Mouse (Mus musculus) cortical plate, adult 2 months (tissue): Measurements from ENCODE around the gene Insl3. TPM values are rescaled to one million over a fixed set of nuclear protein-coding genes. Genes with fewer than 3 reads are reported as not detected.
A peak's percentile ranks its signal among the peaks of the same experiment; 100 is the strongest.

Experiments used
- H3K27ac ChIP-seq: fragments of 200-500 bp; 2 replicates; pipeline ENCODE4 v1.5.1; 2012; ENCODE audit warnings: low read length, control low read depth, inconsistent platforms; ENCODE audit not compliant: insufficient read depth
- H3K4me1 ChIP-seq: fragments of 200-500 bp; 2 replicates; pipeline ENCODE4 v1.6.1; 2011; ENCODE audit warnings: low read length; ENCODE audit not compliant: control insufficient read depth, insufficient read depth
- H3K4me3 ChIP-seq: fragments of 200-500 bp; 2 replicates; pipeline ENCODE4 v1.5.1; 2011; ENCODE audit warnings: mild to moderate bottlenecking, low read length, control low read depth; ENCODE audit not compliant: insufficient read depth
- CTCF ChIP-seq: fragments of 200-500 bp; IDR thresholded peaks from 2 replicates; pipeline ENCODE4 v1.5.1; 2011; ENCODE audit warnings: mild to moderate bottlenecking, control low read depth, low read length; ENCODE audit not compliant: insufficient read depth; ENCODE audit errors: extremely low read depth
- POLR2A ChIP-seq: fragments of 200-500 bp; IDR thresholded peaks from 2 replicates; pipeline ENCODE4 v1.6.1; 2011; ENCODE audit warnings: mild to moderate bottlenecking, low read length, control low read depth; ENCODE audit not compliant: insufficient read depth; ENCODE audit errors: extremely low read depth
- polyA plus RNA-seq: library from polyadenylated mRNA; depleted of rRNA; stranded (reverse); fragments of >200 nt; gene quantifications from 2 replicates; pipeline ENCODE4 v1.2.3, GENCODE M21; 2012

The Insl3 gene
- polyA plus RNA-seq, 1 experiment: 1.6 TPM

GRCm38 (mm10) chr8:71676020-71676741 is 12.8 kb upstream of the Insl3 start, which contains the start of gene Jak3:
Jak3 (plus strand) TSS chr8:71676296.
- TF ChIP-seq POLR2A: peak; percentile 39; the same call in 1 of the 2 replicates
- TF ChIP-seq CTCF: no peak

DNA sequence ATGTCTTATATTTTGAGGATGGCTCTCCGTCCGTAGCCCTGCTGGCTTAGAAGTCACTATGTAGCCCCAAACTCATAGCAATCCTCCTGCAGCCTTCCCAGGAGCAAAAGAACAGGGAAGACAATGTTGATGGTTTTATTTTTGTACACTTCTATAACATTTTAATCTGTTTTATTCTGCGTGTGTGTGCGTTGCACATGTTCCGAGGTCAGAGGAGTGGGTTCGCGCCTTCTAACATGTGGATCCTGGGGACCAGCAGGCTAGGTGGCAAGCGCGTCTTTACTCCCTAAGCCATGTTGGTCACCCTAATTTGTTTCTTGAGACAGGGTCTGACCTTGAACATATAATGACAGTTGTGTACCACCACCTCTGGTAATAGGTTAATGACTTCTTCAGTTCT is 12.2 kb upstream of the Insl3 start:
- Histone ChIP-seq H3K4me3 (peak overlapping the region; percentile 67; the same call in 1 of the 2 replicates), H3K27ac (no peak overlapping the region), H3K4me1 (peaks cover 4% of the 10 kb centered on the region; the same call in 1 of the 2 replicates)
- TF ChIP-seq CTCF (no peak), POLR2A (no peak)

More at GRCm38 (mm10) chr8:71676020-71676741, 12.8 kb upstream of the Insl3 start, which contains the start of gene Jak3:
- peak within 1 kb of the TSS; percentile 67 for H3K4me3 ChIP-seq
- H3K4me1 ChIP-seq: peaks cover 4% of the 10 kb centered on the region; the same call in 1 of the 2 replicates
- peak within 1 kb of the TSS; percentile 60; the same call in 1 of the 2 replicates for H3K27ac ChIP-seq

GRCm38 (mm10) chr8:71677555-71677954 is 11.5 kb upstream of the Insl3 start:
- Histone ChIP-seq H3K4me1 (0 out of 2 replicates have a peak, but pooled peaks cover 4% of the 10 kb centered on the region), H3K4me3 (no peak overlapping the region), H3K27ac (no peak overlapping the region)
- no peak for TF ChIP-seq POLR2A
- no peak for TF ChIP-seq CTCF

DNA sequence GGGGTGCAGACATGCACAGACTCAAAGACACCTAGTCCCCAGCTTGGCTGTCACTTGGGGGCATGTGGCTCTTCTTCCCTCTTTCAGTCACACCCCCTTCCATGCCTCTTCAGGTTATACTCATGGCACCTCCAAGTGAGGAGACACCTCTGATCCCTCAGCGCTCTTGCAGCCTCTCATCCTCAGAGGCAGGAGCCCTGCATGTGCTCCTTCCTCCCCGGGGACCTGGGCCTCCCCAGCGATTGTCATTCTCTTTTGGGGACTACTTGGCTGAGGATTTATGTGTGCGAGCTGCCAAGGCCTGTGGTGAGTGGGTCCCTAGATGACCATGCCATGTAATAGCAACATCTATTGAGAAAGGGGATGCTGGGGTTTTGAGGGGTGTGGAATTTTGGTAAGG is 10.8 kb upstream of the Insl3 start:
- TF ChIP-seq CTCF (no peak), POLR2A (no peak)
- Histone ChIP-seq H3K27ac (no peak overlapping the region), H3K4me3 (no peak overlapping the region), H3K4me1 (0 out of 2 replicates have a peak, but pooled peaks cover 3% of the 10 kb centered on the region)

DNA sequence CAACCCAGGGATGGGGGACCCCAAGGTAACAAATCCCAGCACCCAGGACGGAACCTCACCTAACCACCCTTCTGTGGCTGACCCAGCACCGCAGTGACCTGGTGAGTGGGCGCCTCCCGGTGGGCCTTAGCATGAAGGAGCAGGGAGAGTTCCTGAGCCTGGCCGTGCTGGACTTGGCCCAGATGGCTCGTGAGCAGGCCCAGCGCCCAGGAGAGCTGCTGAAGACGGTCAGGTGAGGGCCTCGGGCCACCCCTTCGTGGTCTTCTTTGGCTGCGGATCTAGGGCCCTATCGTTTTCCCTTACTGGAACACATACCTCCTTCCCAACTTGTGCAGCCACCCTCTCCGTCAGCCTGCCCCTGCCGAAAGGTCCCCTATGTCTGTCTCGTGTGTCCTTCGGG is 9.9 kb upstream of the Insl3 start:
- Histone ChIP-seq H3K27ac (no peak overlapping the region), H3K4me3 (no peak overlapping the region), H3K4me1 (0 out of 2 replicates have a peak, but pooled peaks cover 3% of the 10 kb centered on the region)
- no peak for TF ChIP-seq POLR2A
- TF ChIP-seq CTCF: no peak

DNA sequence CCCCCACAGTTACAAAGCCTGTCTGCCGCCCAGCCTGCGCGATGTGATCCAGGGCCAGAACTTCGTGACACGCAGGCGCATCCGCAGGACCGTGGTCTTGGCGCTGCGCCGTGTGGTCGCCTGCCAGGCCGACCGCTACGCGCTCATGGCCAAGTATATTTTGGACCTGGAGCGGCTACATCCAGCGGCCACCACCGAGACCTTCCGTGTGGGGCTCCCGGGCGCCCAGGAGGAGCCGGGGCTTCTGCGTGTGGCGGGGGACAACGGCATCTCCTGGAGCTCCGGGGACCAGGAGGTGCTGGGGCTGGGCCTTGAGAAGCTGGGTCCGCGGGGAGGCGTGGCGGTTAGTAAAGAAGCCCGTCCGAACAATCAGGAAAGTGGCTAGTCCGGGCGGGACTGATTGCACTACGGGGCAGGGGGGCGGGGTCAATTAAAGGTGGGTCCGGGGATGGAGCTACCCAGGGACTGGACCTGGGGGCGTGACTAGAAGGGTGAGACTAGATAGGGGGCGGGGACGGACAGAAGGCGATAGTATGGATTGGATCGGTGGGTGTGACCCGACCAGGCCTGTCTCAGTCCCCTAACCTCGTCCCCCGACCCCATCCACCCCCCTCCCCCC is 9.4 kb upstream of the Insl3 start:
- 0 out of 2 replicates have a peak, but pooled peaks cover 3% of the 10 kb centered on the region for H3K4me1 ChIP-seq
- no peak overlapping the region for H3K4me3 ChIP-seq
- TF ChIP-seq CTCF: no peak
- TF ChIP-seq POLR2A: no peak
- H3K27ac ChIP-seq: no peak overlapping the region

GRCm38 (mm10) chr8:71680471-71680870 is 8.5 kb upstream of the Insl3 start:
- TF ChIP-seq POLR2A: no peak
- no peak for TF ChIP-seq CTCF
- H3K27ac ChIP-seq: no peak overlapping the region
- H3K4me3 ChIP-seq: no peak overlapping the region

GRCm38 (mm10) chr8:71681369-71681915 is 7.6 kb upstream of the Insl3 start:
- Histone ChIP-seq H3K4me3 (no peak overlapping the region), H3K27ac (no peak overlapping the region), H3K4me1 (no peaks in the 10 kb centered on the region; the same call in 1 of the 2 replicates)
- TF ChIP-seq POLR2A (no peak), CTCF (no peak)

More at GRCm38 (mm10) chr8:71680471-71680870, 8.5 kb upstream of the Insl3 start:
- H3K4me1 ChIP-seq: 0 out of 2 replicates have a peak, but pooled peaks cover 2% of the 10 kb centered on the region

DNA sequence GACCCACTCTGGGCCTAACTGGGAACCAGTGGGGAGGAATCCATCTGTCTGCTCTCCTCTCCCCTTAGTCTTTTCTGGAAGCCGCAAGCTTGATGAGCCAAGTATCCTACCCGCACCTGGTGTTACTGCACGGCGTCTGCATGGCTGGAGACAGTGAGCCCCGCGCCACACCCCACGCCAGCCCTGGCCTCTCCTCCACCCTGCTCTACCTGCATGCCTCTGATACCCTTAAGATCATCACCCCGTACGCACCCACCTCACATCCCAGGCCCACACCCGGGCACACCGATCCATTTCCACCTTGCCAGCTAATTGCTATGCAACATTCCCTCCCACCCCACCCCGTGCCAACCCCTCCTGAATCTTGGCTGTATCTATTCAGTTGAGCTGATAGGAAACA is 6.2 kb upstream of the Insl3 start:
- no peak overlapping the region for H3K27ac ChIP-seq
- no peak overlapping the region for H3K4me3 ChIP-seq
- TF ChIP-seq POLR2A (no peak), CTCF (no peak)
- H3K4me1 ChIP-seq: no peaks in the 10 kb centered on the region; the same call in 1 of the 2 replicates

- no peak overlapping the region for H3K27ac ChIP-seq
- no peaks in the 10 kb centered on the region; the same call in 1 of the 2 replicates for H3K4me1 ChIP-seq
- H3K4me3 ChIP-seq: no peak overlapping the region
- TF ChIP-seq CTCF (no peak), POLR2A (no peak)
Measured at GRCm38 (mm10) chr8:71684701-71685100, 4.3 kb upstream of the Insl3 start.
